Mouse (Mus musculus) liver, adult 2 months (tissue): ENCODE results near the gene Sox6. TPM values are rescaled to one million over a fixed set of nuclear protein-coding genes. Genes with fewer than 3 reads are reported as not detected.

Experiments used
- DNase-seq: peaks from one replicate; pipeline ENCODE4 v3.0.0-alpha.2; 2011; ENCODE audit warnings: low read depth, low spot score; ENCODE audit errors: extremely low read depth
- H3K27ac ChIP-seq: fragments of 200-500 bp; replicated peaks from 2 replicates; pipeline ENCODE4 v1.5.1; 2012; ENCODE audit warnings: low read depth, mild to moderate bottlenecking, control low read depth, inconsistent platforms, low read length; ENCODE audit not compliant: insufficient read depth
- H3K27me3 ChIP-seq: fragments of 200-500 bp; 2 replicates; pipeline ENCODE4 v1.6.1; 2012; ENCODE audit warnings: mild to moderate bottlenecking, moderate library complexity, low read length, inconsistent platforms; ENCODE audit not compliant: control insufficient read depth, insufficient read depth
- H3K36me3 ChIP-seq: fragments of 200-500 bp; 2 replicates; pipeline ENCODE4 v1.6.1; 2012; ENCODE audit warnings: low read length, inconsistent platforms; ENCODE audit not compliant: control insufficient read depth, insufficient read depth
- H3K4me1 ChIP-seq: fragments of 200-500 bp; 2 replicates; pipeline ENCODE4 v1.6.1; 2011; ENCODE audit warnings: low read length; ENCODE audit not compliant: control insufficient read depth, insufficient read depth
- H3K4me3 ChIP-seq: fragments of 200-500 bp; 2 replicates; pipeline ENCODE4 v1.5.1; 2011; ENCODE audit warnings: low read depth, mild to moderate bottlenecking, control low read depth, low read length, moderate library complexity; ENCODE audit not compliant: insufficient read depth
- H3K79me2 ChIP-seq: fragments of 200-500 bp; 2 replicates; pipeline ENCODE4 v1.6.1; 2012; ENCODE audit warnings: inconsistent platforms, mild to moderate bottlenecking, low read length, moderate library complexity; ENCODE audit not compliant: control insufficient read depth, insufficient read depth
- H3K9ac ChIP-seq: fragments of 200-500 bp; 2 replicates; pipeline ENCODE4 v1.6.1; 2012; ENCODE audit warnings: low read depth, mild to moderate bottlenecking, control low read depth, inconsistent platforms, low read length
- CTCF ChIP-seq: fragments of 200-500 bp; IDR thresholded peaks from 2 replicates; pipeline ENCODE4 v1.5.1; 2011; ENCODE audit warnings: low read depth, low read length, control low read depth
- POLR2A ChIP-seq: fragments of 200-500 bp; IDR thresholded peaks from 2 replicates; pipeline ENCODE4 v1.6.1; 2011; ENCODE audit warnings: low read length, control low read depth; ENCODE audit not compliant: insufficient read depth; ENCODE audit errors: extremely low read depth
- WGBS: fragments of 180-500 bp; shearing (Covaris S2); methylation state at CpG from one replicate; pipeline ENCODE4 v1.1.7; 2018; 5-methylcytosine and 5-hydroxymethylcytosine counted together
- polyA plus RNA-seq: library from polyadenylated mRNA; depleted of rRNA; stranded (reverse); fragments of >200 nt; gene quantifications from 2 replicates; pipeline ENCODE4 v1.2.3, GENCODE M21; 2012
- total RNA-seq: library from RNA; depleted of rRNA; stranded (reverse); fragments of >200 nt; gene quantifications from 2 replicates; pipeline ENCODE4 v1.2.3, GENCODE M21; 2014

Sox6 gene
- total and polyA plus RNA-seq, 2 experiments, result 16.0 to 34.8 TPM

- H3K4me3 ChIP-seq, result no peak overlapping the region
- TF ChIP-seq POLR2A (no peak), CTCF (no peak)
- H3K79me2 ChIP-seq, result no peaks in the 10 kb centered on the region
- no peaks in the 10 kb centered on the region for H3K27me3 ChIP-seq
- H3K36me3 ChIP-seq, result no peaks in the 10 kb centered on the region
- no peak overlapping the region for H3K9ac ChIP-seq
- no peak overlapping the region for H3K27ac ChIP-seq
- H3K4me1 ChIP-seq, result peaks cover 13% of the 10 kb centered on the region
- DNase-seq, result peak; percentile 73
- WGBS, result 57% methylated on average over 6 of the region's 6 CpGs
Observed at GRCm38 (mm10) chr7:115686687-115687086, 351.9 kb downstream of the Sox6 start.

- Histone ChIP-seq H3K36me3 (no peaks in the 10 kb centered on the region), H3K4me1 (peaks cover 19% of the 10 kb centered on the region), H3K9ac (no peak overlapping the region), H3K79me2 (no peaks in the 10 kb centered on the region; the same call in 1 of the 2 replicates), H3K4me3 (no peak overlapping the region), H3K27ac (peak overlapping the region; percentile 61), H3K27me3 (no peaks in the 10 kb centered on the region)
- DNase-seq, result peak; percentile 94
- TF ChIP-seq CTCF (no peak), POLR2A (no peak)
- 27% methylated on average over 3 of the region's 3 CpGs for WGBS
Observed at GRCm38 (mm10) chr7:115684142-115684541, 354.5 kb downstream of the Sox6 start.

GRCm38 (mm10) chr7:115671749-115672148, 366.8 kb downstream of the Sox6 start:
- H3K27me3 ChIP-seq, result no peaks in the 10 kb centered on the region
- no peaks in the 10 kb centered on the region for H3K36me3 ChIP-seq
- H3K79me2 ChIP-seq, result peaks cover 3% of the 10 kb centered on the region
- H3K4me1 ChIP-seq, result peaks cover 1% of the 10 kb centered on the region; the same call in 1 of the 2 replicates
- no peak for DNase-seq
- no peak overlapping the region for H3K27ac ChIP-seq
- no peak overlapping the region for H3K9ac ChIP-seq
- no peak overlapping the region for H3K4me3 ChIP-seq
- 90% methylated on average over 2 of the region's 2 CpGs for WGBS
- no peak for TF ChIP-seq CTCF
- TF ChIP-seq POLR2A, result no peak

GRCm38 (mm10) chr7:115671272-115671671, 367.3 kb downstream of the Sox6 start:
- H3K36me3 ChIP-seq, result no peaks in the 10 kb centered on the region
- DNase-seq, result no peak
- no peaks in the 10 kb centered on the region for H3K27me3 ChIP-seq
- 52% methylated on average over 4 of the region's 4 CpGs for whole genome bisulfite sequencing
- H3K4me1 ChIP-seq, result peaks cover 1% of the 10 kb centered on the region; the same call in 1 of the 2 replicates
- TF ChIP-seq CTCF, result no peak
- no peak for TF ChIP-seq POLR2A
- H3K4me3 ChIP-seq, result no peak overlapping the region
- H3K27ac ChIP-seq, result no peak overlapping the region
- no peak overlapping the region for H3K9ac ChIP-seq
- peaks cover 3% of the 10 kb centered on the region for H3K79me2 ChIP-seq

GRCm38 (mm10) chr7:115669207-115670004, 369.2 kb downstream of the Sox6 start:
- peaks cover 3% of the 10 kb centered on the region for H3K79me2 ChIP-seq
- no peak overlapping the region for H3K27ac ChIP-seq
- TF ChIP-seq CTCF (no peak), POLR2A (no peak)
- no peaks in the 10 kb centered on the region for H3K27me3 ChIP-seq
- no peak for DNase-seq
- 69% methylated on average over 6 of the region's 6 CpGs for WGBS
- H3K9ac ChIP-seq, result no peak overlapping the region
- H3K4me1 ChIP-seq, result peaks cover 1% of the 10 kb centered on the region; the same call in 1 of the 2 replicates
- H3K36me3 ChIP-seq, result no peaks in the 10 kb centered on the region
- no peak overlapping the region for H3K4me3 ChIP-seq
